Mouse (Mus musculus) 416B (cell line): ENCODE results near the gene Rps13.
A peak's percentile ranks its signal among the peaks of the same experiment; 100 is the strongest.
"Not testable (repeated sequence)": the region's sequence is repeated elsewhere in the genome, so short reads cannot be mapped to it uniquely, and the experiment has no call there.

Experiments used
- DNase-seq: peaks from one replicate; pipeline ENCODE4 v3.0.0; 2011; ENCODE audit warnings: low read depth

The Rps13 gene

DNA sequence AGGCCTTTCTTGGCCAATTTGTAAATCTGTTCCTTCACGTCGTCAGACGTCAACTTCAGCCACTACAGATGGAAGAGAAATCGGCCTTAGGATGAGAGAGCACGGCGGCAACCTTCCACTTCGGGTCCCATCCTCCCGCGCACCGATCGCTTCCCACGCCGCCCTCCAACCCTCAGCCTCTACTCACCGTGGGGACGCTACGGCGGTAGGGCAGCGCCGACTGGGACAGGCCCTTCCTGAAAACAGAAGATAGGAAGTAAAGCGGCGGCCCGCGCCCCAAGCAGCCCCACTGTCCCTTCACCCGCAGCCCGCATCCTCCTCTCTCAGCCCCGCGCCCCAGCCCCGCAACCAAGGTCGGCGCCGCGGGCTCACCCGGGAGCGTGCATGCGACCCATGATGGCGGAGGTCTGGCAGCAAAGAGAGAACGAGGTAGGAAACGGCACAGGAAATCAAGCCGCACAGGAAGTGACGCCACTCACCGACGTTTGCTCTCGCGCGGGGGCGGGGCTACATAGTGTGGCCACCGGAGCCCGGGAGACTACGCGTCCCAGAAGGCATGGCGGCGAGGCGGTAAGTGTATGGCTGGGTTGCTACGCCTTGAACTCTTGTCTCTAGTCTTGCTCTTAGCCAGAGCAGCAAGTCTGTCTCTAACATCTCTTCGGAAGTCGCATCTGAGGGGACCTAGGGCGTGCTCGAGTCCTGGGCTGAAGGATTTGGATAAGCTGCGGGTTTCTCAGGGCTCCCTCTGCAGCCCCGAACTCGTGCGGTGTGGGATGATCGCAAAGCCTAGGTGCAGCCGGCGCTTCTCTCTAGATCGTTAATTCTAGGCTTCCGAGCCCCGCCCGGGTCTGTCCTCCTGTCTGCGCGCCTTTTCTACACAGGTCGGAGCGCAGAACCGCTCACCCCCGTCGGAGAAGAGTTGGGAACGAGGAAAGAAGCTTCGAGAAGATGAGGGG lies at the start of gene Rps13:
Gene Rps13, minus strand, starts transcription at position 483 of the 956 bp plus-strand sequence.
- peak; percentile 94 for DNase-seq

DNA sequence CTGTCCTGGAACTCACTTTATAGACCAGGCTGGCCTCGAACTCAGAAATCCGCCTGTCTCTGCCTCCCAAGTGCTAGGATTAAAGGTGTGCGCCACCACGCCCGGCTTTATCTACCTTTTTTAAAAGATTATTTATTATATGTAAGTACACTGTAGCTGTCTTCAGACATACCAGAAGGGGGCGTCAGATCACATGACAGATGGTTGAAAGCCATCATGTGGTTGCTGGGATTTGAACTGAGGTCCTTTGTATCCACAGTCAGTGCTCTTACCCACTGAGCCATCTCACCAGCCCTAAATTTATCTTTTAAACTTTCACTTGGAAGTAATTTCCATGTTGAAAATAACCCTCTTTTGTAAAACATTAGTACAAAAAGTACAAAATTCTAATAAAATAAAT lies 45.2 kb upstream of the Rps13 start:
- not testable (repeated sequence) for DNase-seq

DNA sequence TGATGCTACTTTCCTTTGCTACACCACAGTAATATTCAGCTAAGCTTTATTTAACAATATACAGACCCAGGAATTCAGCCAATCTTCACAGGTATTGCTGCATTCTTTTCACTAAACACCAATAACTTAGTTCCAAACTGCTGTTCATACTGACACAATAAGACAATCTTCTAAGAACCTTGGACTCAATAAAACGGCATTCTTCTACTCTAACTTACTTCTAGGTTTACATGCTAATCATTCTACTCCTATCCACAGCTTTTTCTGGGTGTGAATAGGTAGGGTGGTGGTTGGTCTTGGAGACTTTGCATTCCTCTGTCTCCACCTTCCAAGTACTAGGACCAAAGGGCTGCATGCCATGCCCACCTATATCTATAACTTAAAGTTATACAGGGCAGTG lies 40.3 kb upstream of the Rps13 start:
- DNase-seq, result no peak

DNA sequence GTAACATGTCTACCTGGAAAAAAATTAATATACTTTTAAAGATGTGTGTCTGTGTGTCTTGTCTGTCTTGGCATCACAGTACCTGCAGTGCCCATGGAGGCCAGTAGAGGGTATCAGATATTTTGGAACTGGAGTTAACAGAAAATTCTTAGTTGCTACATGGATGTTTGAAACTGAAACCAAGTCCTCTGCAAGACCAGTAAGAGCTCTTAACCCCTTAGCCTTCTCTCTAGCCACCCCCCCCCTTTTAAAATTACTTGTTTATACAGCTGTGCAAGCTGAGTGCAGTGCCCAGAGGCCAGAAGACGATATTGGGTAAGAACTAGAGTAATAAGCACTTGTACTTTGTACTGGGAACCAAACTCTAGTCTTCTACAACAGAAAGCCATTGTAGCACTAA lies 2.2 kb upstream of the Rps13 start:
- peak; percentile 88 for DNase-seq

DNA sequence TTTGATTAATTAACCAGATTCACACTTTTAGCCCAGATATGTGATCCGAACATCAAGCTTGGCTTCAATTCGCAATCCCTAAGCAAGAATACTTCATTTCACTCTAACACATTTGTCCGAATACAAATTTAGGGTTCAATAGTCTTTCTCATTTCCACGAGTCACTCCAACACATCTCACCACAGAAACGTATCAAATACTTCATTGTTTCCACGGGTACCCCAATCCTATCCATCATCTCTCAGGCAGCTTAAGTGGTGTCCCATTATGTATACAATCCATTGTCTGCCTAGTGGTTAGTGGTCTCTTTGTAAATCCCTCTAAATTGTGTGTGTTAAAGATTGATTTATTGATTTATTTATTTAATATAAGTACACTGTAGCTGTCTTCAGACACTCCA lies 1.1 kb upstream of the Rps13 start:
- DNase-seq, result peak; percentile 33

DNA sequence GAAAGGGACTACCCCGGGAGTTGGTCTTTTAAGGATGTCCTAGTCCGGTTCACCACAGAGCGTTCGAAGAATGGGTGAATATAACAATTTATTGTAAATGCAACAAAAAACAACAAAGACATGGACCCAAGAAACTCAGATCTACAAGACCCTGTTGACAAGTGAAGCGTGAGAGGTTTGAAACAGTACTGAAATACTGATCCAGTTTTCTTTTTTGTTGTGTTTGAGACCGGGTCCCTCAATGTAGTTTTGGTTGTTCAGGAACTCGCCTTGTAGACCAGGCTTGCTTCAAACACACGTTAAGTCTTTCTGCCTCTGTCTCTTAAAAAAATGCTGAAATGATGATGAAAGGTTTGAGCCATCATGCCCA lies 659 bp upstream of the Rps13 start:
- DNase-seq, result peak; percentile 52

DNA sequence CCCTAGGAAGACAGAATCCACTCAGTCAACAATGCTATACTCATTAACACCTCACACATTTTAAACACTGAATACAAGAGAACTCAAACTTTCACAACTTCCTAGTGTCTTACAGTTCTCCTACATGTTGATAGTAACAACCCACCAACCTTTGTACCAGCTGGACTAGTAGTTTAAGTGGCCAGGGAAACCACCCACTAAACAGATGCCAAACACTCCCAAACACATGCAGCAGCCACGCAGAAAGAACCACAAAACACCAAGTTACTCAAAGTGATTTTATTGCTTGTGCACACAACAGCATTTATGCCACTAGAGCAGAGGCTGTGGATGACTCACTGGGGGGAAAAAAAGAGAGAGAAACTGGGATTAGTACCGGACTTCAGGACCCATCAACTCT lies 2.7 kb downstream of the Rps13 start:
- no peak for DNase-seq

DNA sequence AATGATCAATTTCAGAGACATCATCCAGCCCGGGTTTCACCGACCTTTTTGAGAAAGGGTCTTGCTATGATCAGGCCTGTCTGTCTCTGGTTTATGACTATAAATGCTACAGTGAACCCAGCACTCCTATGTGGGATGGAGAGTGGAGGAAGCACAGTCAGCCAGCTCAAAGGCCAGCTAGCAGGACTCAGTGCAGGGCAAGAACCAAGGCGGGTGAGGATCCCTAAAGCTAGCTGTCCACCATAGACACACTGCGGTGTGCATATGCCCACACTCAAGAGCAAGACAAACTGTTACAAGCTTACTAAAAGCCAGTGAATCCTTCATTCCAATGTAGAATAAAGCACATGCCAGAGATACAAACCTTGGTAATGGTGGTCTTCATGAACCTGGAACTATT lies 4.1 kb downstream of the Rps13 start:
- DNase-seq, result peak; percentile 8

DNA sequence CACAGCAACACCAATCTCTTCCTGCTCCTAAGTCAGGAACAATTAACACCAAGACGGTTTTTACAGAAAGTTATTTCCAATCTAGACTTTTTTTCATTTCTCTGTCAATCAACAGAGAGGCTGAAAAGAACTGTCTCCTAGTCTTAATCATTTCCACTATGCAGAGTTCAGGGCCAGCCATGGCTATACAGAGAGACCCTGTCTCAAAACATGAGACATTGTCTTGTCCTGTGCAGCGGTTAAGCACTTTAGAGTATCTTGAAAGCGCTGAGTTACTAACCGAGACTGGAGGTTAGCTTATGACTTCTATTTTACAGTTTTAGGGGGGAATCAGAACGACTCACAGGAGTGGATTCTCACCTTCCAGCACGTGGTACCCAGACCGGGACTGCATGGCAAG lies 5.2 kb downstream of the Rps13 start:
- peak; percentile 8 for DNase-seq

DNA sequence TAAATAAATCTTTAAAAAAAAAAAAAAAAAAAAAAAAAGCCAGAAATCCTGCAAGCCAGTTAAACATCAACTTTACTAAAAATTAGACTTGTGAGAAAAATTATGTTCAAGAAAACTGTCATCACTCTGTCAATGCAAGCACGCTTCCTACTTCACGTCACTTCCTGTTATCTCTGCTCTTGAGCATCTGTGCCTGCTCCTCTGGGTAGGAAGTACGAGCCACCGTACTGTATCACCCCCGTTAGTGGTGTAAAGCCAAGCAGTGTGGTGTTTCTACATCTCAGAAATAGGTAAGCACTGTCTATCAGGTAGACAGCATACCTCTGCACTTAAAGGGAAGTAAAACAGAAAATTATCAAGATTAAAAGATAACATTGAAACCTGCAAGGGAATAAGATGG lies 6.1 kb downstream of the Rps13 start:
- no peak for DNase-seq

DNA sequence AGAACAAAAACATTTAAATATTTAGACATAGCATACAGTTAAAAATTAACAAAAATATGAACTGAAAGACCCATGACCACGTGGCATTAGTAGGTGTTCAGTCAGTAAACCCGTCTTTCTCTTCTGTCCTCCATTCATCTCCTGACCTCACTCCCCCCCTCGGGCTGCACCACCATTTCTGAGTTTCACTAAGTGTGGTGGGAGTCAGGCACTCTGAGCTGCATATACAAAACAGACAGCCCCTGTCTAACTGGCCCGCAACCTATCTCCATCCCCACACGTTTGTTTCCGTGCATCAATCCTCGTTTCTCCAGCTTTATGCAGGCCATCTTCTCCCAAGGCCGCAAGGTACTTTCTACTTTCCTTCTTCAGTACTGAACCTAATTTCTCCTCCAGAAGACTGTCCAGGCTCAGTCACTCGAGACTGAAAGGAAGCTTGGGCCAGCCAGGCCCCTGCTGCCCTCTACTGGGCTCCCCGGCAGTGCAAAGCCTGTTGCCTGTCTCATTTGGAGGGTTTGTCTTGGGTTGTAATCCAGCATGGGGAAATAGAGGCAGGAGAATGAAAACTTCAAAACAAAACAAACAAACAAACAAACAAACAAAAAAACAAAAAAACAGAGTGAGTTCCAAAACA lies 10.5 kb downstream of the Rps13 start:
- DNase-seq, result peak; percentile 80

DNA sequence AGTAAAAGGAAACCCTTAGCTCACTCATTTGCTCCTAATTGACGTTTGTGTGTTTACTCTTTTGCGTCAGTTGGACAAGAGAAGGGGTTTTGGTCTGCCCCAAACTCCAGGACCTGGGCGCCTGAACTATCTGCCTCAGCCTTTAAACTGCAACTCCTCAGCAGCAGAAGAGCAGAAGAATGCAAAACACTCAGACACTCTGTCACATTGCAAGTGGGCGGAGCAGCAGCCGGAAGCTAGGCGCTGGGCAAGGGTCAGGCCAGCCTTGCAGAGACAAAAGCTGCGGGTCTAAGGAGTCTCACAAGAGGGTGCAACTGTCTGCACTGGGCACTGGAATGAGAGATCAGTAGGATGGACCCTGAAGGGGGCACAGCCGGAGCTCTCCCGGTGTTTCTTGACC lies 24.5 kb downstream of the Rps13 start:
- no peak for DNase-seq

DNA sequence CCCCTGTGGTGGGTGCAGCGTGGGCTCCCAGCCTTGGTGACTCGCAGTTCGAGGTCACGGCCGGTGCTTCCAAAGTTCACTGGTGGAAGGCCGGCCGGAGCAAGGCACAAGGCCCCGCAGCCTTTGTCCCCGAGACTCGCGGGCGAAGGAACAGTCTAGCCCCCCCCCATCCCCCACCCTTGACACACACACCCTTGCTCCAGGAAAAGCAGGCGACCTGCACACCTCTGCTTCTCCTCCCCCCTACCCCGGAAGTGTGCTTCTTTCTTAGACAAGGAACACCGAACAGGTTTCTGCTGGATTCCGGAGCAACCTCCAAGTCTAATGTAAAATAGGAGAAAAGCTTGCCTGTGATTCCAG lies 25.4 kb downstream of the Rps13 start:
- no peak for DNase-seq

DNA sequence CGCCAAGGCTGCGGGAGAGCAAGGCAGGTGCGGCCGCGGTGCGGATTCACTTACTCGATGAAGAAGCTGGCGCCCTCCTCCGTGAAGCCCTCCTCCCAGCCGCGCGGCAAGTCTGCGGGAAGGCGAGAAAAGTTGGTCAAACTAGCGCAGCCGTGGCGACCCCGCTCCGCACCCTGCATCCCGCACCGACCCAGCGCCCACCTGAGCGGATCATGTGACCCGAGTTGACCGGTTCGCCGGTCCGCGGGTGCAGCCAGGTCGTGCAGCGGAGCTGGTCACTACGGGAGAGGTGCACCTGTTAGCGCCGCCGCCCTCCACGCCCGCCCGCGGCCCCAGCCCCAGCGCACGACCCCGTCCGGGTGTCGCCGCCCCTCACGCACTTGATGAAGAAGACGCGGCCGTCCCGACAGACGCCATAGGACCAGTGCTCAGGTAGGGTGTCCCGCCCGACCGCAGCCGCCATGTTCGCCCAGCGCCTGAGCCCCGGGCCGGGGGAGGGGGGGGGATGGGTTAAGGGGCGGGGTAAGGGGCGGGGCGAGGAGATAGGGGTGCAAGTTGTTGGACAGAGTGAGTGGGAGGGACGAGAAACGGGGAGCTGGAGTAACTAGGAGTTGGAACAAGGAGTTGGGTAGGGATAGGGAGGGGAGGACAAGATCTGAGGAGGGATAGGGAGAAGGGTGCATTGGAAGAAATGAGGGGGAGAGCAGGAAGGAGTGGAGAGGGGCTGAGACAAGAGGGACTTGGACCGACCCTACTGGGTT lies 25.9 kb downstream of the Rps13 start, which contains the start of gene Plekha7:
Gene Plekha7, minus strand, starts transcription at position 506 of the 761 bp plus-strand sequence.
- no peak for DNase-seq

DNA sequence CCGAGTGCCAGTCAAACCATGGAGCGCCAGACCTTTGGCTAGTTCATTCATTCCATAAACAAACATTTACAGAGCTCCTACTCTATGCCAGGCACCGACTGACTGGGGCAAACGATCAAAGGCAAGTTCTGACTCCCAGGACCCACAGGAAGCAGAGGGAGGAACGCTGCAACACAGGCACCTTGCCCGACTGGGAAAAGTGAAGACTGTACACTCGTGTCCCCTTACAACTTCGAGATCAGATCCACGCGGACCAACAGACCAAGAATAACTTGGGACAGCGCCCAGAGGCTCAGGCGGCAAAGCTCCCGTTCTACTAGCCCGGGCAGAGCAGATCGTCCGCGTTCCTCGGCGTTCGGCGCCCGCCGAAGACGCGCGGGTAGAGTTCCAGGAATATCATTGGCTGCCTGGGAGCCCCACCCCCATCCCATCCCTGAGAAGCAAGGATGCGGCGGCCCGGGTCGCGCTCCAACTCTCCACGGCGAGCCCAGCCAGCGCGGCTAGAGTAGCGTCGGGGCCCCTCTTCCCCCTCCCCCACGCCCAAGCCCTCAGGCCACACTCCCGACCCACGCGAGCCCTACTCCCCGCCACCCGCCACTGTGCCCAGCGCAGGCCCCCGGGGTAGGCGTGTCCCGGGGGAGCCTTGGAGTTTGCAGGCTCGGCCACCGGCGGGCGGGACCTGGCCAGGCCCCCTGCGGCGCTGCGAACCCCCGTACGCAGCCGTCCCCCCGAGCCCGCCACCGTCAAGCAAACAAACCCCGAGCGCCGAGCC lies 26.7 kb downstream of the Rps13 start:
- DNase-seq, result no peak

DNA sequence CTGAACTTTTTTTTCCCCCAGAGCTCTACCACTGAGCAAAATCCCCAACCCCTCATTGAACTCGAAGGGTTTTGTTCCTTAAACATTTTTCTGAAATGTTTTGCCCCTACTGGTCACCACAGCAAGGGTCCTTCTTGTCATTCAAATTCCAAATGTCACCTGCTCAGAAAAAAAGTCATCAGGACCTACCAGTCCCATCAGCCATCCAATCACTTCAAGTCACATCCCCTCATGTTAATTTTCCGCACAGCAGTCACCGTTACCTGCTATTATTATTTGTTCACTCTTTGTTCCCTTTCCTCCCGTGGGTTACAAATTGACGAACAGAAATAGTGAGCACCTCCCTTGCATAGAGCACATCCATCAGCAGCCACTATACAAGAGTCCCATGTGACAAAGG lies 27.4 kb downstream of the Rps13 start:
- DNase-seq, result no peak

DNA sequence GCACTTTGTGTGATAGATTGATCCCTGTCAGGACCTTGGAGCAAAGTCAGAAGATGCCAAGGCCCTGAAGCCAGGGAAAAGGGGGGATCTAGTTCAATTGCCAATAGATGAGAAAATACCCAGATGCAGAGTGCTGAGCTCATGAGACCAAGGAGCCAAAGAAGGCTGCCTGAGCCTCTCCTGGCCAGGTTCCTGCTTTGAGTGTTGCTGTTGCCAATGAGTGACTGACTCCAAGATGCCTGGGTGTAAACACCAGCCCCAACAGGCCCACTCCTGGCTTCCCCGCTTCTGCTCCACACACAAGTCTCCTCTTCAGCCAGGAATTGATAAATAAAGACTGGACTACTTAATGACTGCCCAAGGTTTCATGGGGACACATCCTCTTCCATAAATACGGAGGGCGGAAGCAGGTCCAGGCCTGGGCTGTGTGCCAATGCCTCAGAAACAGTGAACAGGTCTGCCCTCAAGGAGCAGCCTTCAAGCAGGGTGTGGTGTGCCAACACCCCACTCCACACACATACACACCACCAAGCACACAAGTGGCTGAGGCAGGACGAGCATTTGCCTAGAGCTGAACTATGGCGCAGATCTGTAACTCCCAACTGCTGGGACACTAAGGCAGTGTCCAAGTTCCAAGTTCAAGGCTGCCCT lies 32.2 kb downstream of the Rps13 start:
- DNase-seq, result no peak

DNA sequence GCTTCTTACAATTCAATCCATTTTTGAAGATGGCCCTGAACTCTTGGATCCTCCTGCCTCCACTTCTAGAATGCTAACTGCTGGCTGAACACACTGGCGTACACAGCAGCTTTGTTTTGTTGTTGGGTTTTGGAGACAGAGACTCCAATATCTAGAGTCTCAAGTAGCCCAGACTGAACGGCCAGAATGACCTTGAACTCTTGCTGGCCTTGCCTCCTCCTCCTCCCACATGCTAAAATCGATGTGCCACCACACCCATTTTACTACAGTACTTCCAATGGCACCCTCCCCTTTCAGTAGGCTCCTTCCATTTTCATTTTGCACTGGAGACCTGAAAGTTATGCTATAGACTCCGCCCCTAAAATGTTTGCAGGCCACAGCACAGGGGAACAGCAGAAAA lies 32.9 kb downstream of the Rps13 start:
- peak; percentile 15 for DNase-seq

DNA sequence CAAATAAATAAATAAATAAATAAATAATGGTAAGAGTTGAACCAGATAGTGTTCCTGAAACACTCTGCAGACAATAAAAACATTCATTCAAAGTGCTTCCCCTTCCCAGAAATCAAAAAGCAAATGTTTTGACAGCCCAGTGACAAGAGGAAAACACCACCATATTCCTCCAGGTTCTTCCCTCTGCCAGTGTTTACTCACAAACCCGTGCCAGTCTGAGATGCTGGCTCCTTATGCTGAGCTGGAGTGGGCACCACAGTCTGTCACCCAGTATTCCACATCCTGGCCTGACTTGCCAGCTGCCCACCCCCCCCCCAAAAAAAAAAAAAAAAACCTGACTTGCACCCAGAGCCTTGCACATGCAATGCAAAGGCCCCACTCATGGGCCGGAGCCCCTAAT lies 35.1 kb downstream of the Rps13 start:
- DNase-seq, result no peak

DNA sequence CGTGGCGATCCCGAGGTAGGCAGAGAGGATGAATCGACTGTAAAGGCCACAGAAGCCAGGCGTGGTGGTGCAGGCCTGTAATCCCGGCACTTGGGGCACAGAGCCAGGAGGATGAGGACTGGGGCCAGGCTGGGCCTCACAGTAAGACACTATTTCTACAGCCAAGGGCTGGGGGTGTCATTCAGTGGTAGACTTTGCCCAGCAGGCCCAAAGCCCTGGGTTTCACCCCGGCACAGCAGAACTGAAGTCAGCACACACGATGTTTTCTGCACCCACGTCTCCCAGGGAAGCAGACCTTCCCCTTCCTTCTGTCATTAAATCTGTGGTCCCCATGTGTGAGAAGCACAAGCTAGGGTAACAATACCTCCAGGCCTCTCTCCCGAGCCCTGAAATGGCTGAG lies 35.6 kb downstream of the Rps13 start:
- DNase-seq, result no peak

DNA sequence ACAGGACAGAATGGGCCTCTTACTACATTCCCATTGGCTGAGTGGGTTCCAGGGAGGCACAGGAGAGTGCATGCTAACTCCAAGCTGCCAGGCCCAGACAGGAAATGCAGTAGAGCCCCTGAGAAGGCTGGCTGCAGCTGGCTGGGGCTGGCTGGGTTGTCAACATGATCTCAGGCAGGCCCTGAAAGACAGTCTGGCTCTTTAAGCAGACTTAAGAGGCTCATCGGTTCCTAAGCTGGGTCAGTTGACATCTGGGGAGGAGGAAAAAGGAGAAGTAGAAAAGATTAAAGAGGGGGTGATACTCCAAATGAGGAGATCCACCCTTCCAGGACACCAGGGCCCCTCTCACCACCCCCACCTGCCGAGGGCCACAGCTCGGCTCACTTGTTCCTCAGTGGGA lies 39.0 kb downstream of the Rps13 start:
- DNase-seq, result no peak

DNA sequence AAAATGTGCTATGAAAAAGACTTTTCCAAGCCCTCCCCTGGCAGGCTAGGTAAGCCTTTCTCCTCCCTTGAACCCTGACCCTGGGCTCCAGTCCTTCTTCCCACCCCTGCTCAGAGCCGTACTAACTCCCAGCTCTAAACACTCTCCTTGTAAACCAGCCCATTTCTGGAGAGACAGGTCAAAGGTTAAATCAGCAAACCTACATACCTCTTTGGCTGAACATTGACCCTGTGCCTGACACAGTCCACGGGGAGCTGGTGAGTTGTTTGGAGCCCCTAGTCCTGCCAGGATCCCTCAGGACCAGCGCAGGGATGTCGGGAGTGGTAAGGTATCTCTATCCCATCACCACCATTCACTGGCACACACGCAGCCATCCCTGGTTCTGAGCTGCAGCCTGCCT lies 41.6 kb downstream of the Rps13 start:
- DNase-seq, result no peak
